Mouse (Mus musculus) heart, postnatal 0 days (tissue): ENCODE measurements around the gene Arnt2. TPM values are rescaled to one million over a fixed set of nuclear protein-coding genes. Genes with fewer than 3 reads are reported as not detected.

Experiments used
- ATAC-seq: fragments of 200-750 bp; cut with Nextera tagmentation; 2 replicates; pipeline ENCODE4 v1.8.0; 2017; ENCODE audit warnings: low read depth, moderate number of reproducible peaks, moderate library complexity; ENCODE audit not compliant: insufficient read depth
- DNase-seq: peaks from one replicate; pipeline ENCODE4 v3.0.0-alpha.2; 2016; ENCODE audit warnings: low spot score
- H3K27ac ChIP-seq: fragments of 300-500 bp; sonication (generic); 2 replicates; pipeline ENCODE4 v1.5.1; 2014; ENCODE audit warnings: low read depth, mild to moderate bottlenecking
- H3K27me3 ChIP-seq: fragments of 300-500 bp; sonication (generic); 2 replicates; pipeline ENCODE4 v1.6.1; 2014; ENCODE audit warnings: low read length, mixed read lengths; ENCODE audit not compliant: control insufficient read depth, insufficient read depth
- H3K36me3 ChIP-seq: fragments of 300-500 bp; sonication (generic); replicated peaks from 2 replicates; pipeline ENCODE4 v1.6.1; 2014; ENCODE audit warnings: low read length, mixed read lengths; ENCODE audit not compliant: control insufficient read depth, insufficient read depth
- H3K4me1 ChIP-seq: fragments of 300-500 bp; sonication (generic); 2 replicates; pipeline ENCODE4 v1.6.1; 2014; ENCODE audit warnings: antibody characterized with exemption; ENCODE audit not compliant: control insufficient read depth, insufficient read depth
- H3K4me2 ChIP-seq: fragments of 300-500 bp; sonication (generic); 2 replicates; pipeline ENCODE4 v1.6.1; 2014; ENCODE audit warnings: low read depth, mild to moderate bottlenecking, low read length, moderate library complexity
- H3K4me3 ChIP-seq: fragments of 300-500 bp; sonication (generic); 2 replicates; pipeline ENCODE4 v1.5.1; 2014; ENCODE audit warnings: low read depth, low read length
- H3K9ac ChIP-seq: fragments of 300-500 bp; sonication (generic); replicated peaks from 2 replicates; pipeline ENCODE4 v1.6.1; 2014; ENCODE audit warnings: low read depth, low read length, mixed read lengths
- H3K9me3 ChIP-seq: fragments of 300-500 bp; sonication (generic); replicated peaks from 2 replicates; pipeline ENCODE4 v1.6.1; 2016; ENCODE audit warnings: low read length; ENCODE audit not compliant: control insufficient read depth
- CTCF ChIP-seq: IDR thresholded peaks from 2 replicates; pipeline ENCODE4 v1.5.1; 2016; ENCODE audit warnings: antibody characterized with exemption, control low read depth, low read depth
- EP300 ChIP-seq: IDR thresholded peaks from 2 replicates; pipeline ENCODE4 v1.6.1; 2016; ENCODE audit warnings: antibody characterized with exemption, low read depth
- WGBS: fragments of 180-500 bp; shearing (Covaris S2); extraction: QIAGEN DNeasy Blood & Tissue Kit; methylation state at CpG from one replicate; pipeline ENCODE4 v1.1.7; 2014; 5-methylcytosine and 5-hydroxymethylcytosine counted together
- polyA plus RNA-seq: library from polyadenylated mRNA; unstranded; fragments of >200 nt; fragmentation: Nextera tagmentation; extraction: Ambion mirVana; gene quantifications from 2 replicates; pipeline ENCODE4 v1.2.1, GENCODE M21; 2015
- total RNA-seq: library from RNA; depleted of rRNA; stranded (reverse); fragments of >200 nt; gene quantifications from 2 replicates; pipeline ENCODE4 v1.2.3, GENCODE M21; 2014; ENCODE audit warnings: low replicate concordance

Arnt2 gene
- total and polyA plus RNA-seq, 2 experiments from 2014 or later = 0.31 to 2.1 TPM

GRCm38 (mm10) chr7:84286526-84287225 is 123.3 kb downstream of the Arnt2 start:
- Histone ChIP-seq H3K4me3 (no peak overlapping the region), H3K27ac (no peak overlapping the region), H3K4me1 (no peaks in the 10 kb centered on the region), H3K9ac (no peak overlapping the region), H3K27me3 (no peaks in the 10 kb centered on the region), H3K9me3 (no peaks in the 10 kb centered on the region), H3K36me3 (no peaks in the 10 kb centered on the region), H3K4me2 (no peak overlapping the region)
- TF ChIP-seq CTCF (no peak), EP300 (no peak)
- no peak for ATAC-seq
- WGBS = 89% methylated on average over 8 of the region's 8 CpGs
- no peak for DNase-seq

- Histone ChIP-seq H3K27me3 (no peaks in the 10 kb centered on the region), H3K4me3 (no peak overlapping the region), H3K4me2 (no peak overlapping the region), H3K4me1 (no peaks in the 10 kb centered on the region), H3K36me3 (no peaks in the 10 kb centered on the region), H3K9ac (no peak overlapping the region), H3K9me3 (no peaks in the 10 kb centered on the region), H3K27ac (no peak overlapping the region)
- TF ChIP-seq EP300 (no peak), CTCF (no peak)
- DNase-seq = no peak
- WGBS = 89% methylated on average over 7 of the region's 7 CpGs
- ATAC-seq = no peak
Measured at GRCm38 (mm10) chr7:84285790-84286189, 124.2 kb downstream of the Arnt2 start.

GRCm38 (mm10) chr7:84284974-84285373 is 125.0 kb downstream of the Arnt2 start:
- Histone ChIP-seq H3K4me1 (no peaks in the 10 kb centered on the region), H3K27ac (no peak overlapping the region), H3K27me3 (no peaks in the 10 kb centered on the region), H3K4me3 (no peak overlapping the region), H3K9ac (no peak overlapping the region), H3K4me2 (no peak overlapping the region), H3K9me3 (no peaks in the 10 kb centered on the region), H3K36me3 (no peaks in the 10 kb centered on the region)
- ATAC-seq = no peak
- DNase-seq = no peak
- 59% methylated on average over 3 of the region's 3 CpGs for WGBS
- no peak for TF ChIP-seq CTCF
- no peak for TF ChIP-seq EP300

DNA sequence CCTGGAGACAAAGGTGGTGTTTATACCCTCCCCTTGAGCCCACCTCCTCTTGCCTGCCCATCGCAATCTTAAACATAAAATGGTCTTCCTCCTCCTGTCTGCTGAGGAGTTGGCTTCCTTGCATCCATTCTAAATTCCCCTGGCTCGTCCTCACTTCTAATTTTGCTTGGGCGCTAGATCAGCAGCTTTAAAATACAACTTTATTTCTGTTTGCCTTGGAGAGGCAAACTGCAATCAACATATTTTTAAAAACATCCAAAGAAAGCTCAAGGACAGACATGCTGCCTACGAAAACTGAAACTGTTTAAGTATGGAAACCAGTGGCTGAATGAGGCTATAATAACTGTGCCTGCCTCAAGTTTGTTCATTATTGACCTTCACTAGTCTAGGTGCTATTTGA is 127.7 kb downstream of the Arnt2 start:
- no peak overlapping the region for H3K4me2 ChIP-seq
- DNase-seq (no peak), ATAC-seq (no peak)
- no peak overlapping the region for H3K9ac ChIP-seq
- H3K4me3 ChIP-seq = no peak overlapping the region
- no peaks in the 10 kb centered on the region for H3K9me3 ChIP-seq
- no peak for TF ChIP-seq EP300
- TF ChIP-seq CTCF = no peak
- 84% methylated on average over 4 of the region's 4 CpGs for WGBS
- no peak overlapping the region for H3K27ac ChIP-seq
- H3K27me3 ChIP-seq = no peaks in the 10 kb centered on the region
- H3K36me3 ChIP-seq = no peaks in the 10 kb centered on the region
- no peaks in the 10 kb centered on the region for H3K4me1 ChIP-seq

GRCm38 (mm10) chr7:84279231-84279630 is 130.7 kb downstream of the Arnt2 start:
- peak; percentile 65 for DNase-seq
- ATAC-seq = peak; percentile 68
- H3K9me3 ChIP-seq = no peaks in the 10 kb centered on the region
- 38% methylated on average over 1 of the region's 1 CpGs for WGBS
- TF ChIP-seq EP300 = no peak
- TF ChIP-seq CTCF = no peak
- no peaks in the 10 kb centered on the region for H3K4me1 ChIP-seq
- no peaks in the 10 kb centered on the region for H3K27me3 ChIP-seq
- H3K27ac ChIP-seq = no peak overlapping the region
- H3K4me3 ChIP-seq = no peak overlapping the region
- H3K9ac ChIP-seq = no peak overlapping the region
- H3K36me3 ChIP-seq = no peaks in the 10 kb centered on the region
- H3K4me2 ChIP-seq = no peak overlapping the region

- no peaks in the 10 kb centered on the region for H3K27me3 ChIP-seq
- no peak for DNase-seq
- H3K27ac ChIP-seq = no peak overlapping the region
- H3K4me3 ChIP-seq = no peak overlapping the region
- no peaks in the 10 kb centered on the region for H3K9me3 ChIP-seq
- H3K9ac ChIP-seq = no peak overlapping the region
- H3K36me3 ChIP-seq = no peaks in the 10 kb centered on the region
- no peak for ATAC-seq
- WGBS = 74% methylated on average over 10 of the region's 10 CpGs
- no peak for TF ChIP-seq CTCF
- TF ChIP-seq EP300 = no peak
- no peaks in the 10 kb centered on the region for H3K4me1 ChIP-seq
- no peak overlapping the region for H3K4me2 ChIP-seq
Measured at GRCm38 (mm10) chr7:84275312-84275711, 134.7 kb downstream of the Arnt2 start.
